Mouse (Mus musculus) myocyte (in vitro differentiated cells): ENCODE measurements around the gene Tmem219.

ENCODE experiments used
- CEBPB ChIP-seq: IDR thresholded peaks from 2 replicates; pipeline ENCODE4 v1.6.1; 2011; ENCODE audit warnings: mild to moderate bottlenecking, moderate library complexity; ENCODE audit not compliant: poor library complexity, insufficient read depth, severe bottlenecking
- E2F4 ChIP-seq: IDR thresholded peaks from one replicate; pipeline ENCODE4 v1.6.1; 2011; ENCODE audit warnings: mild to moderate bottlenecking, control low read depth, moderate library complexity; ENCODE audit not compliant: insufficient read depth
- MAX ChIP-seq: IDR thresholded peaks from one replicate; pipeline ENCODE4 v1.6.1; 2011; ENCODE audit warnings: low read depth, mild to moderate bottlenecking, control low read depth
- MYOD1 ChIP-seq, 3 experiments: IDR thresholded peaks; one replicate each; pipeline ENCODE4 v1.6.1; 2011; ENCODE audit warnings: control low read depth in 2 of 3, low read depth in 2 of 3, mild to moderate bottlenecking in 2 of 3, moderate library complexity in 1 of 3; ENCODE audit not compliant: insufficient read length in 2 of 3, control insufficient read depth in 1 of 3
- MYOG ChIP-seq, 3 experiments: IDR thresholded peaks; one replicate each; pipeline ENCODE4 v1.6.1; 2011; ENCODE audit warnings: control low read depth in 2 of 3, low read depth in 2 of 3, mild to moderate bottlenecking in 2 of 3; ENCODE audit not compliant: insufficient read length in 2 of 3, control insufficient read depth in 1 of 3, insufficient read depth in 1 of 3
- POLR2A ChIP-seq: IDR thresholded peaks from one replicate; pipeline ENCODE4 v1.6.1; 2011; ENCODE audit warnings: low read depth, mild to moderate bottlenecking, control low read depth, moderate library complexity; ENCODE audit not compliant: insufficient read length
- POLR2AphosphoS2 ChIP-seq: IDR thresholded peaks from one replicate; pipeline ENCODE4 v1.6.1; 2011; ENCODE audit warnings: low read depth, control low read depth; ENCODE audit not compliant: insufficient read length
- REST ChIP-seq: IDR thresholded peaks from one replicate; pipeline ENCODE4 v1.6.1; 2011; ENCODE audit warnings: mild to moderate bottlenecking, control low read depth, moderate library complexity; ENCODE audit not compliant: insufficient read depth, insufficient read length
- SRF ChIP-seq: IDR thresholded peaks from one replicate; pipeline ENCODE4 v1.6.1; 2011; ENCODE audit warnings: low read depth; ENCODE audit not compliant: control insufficient read depth, insufficient read length
- TCF12 ChIP-seq: IDR thresholded peaks from one replicate; pipeline ENCODE4 v1.6.1; 2011; ENCODE audit warnings: mild to moderate bottlenecking, control low read depth; ENCODE audit not compliant: poor library complexity, insufficient read depth, severe bottlenecking
- TCF3 ChIP-seq: IDR thresholded peaks from one replicate; pipeline ENCODE4 v1.6.1; 2011; ENCODE audit warnings: low read depth, control low read depth; ENCODE audit not compliant: insufficient read length
- USF1 ChIP-seq: IDR thresholded peaks from one replicate; pipeline ENCODE4 v1.6.1; 2011; ENCODE audit warnings: low read depth, mild to moderate bottlenecking, control low read depth, moderate library complexity

DNA sequence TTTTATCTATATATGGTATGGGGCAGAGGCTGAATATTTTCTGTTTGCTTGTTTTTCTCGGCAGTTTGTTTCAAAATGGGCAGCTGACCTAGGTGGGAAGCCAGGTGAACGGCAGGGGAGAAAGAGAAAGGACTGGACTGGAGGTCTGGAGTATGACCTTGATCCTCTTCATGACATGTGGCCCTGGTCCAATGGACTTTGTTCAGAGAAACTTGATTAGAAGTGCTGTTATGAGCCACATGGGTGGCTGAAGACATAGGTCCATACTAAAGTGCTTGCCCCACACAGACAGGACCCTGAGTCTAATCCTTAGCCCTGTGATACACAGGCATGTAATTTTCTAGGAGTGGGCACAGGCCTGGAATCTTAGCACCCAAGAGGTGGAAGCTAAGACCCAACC lies 1.2 kb downstream of the Tmem219 start:
- no peak for TF ChIP-seq CEBPB
- no peak for TF ChIP-seq POLR2A
- TF ChIP-seq E2F4, result no peak
- TF ChIP-seq MAX, result no peak
- TF ChIP-seq TCF12, result no peak
- TF ChIP-seq TCF3, result no peak
- no peak for TF ChIP-seq REST
- no peak for TF ChIP-seq MYOD1 (IDR thresholded peaks at IDR 0.05; ENCODE audit: control insufficient read depth in 1 of 3, insufficient read length in 2 of 3, low read depth in 2 of 3)
- no peak for TF ChIP-seq POLR2AphosphoS2
- no peak for TF ChIP-seq USF1
- no peak for TF ChIP-seq MYOG (IDR thresholded peaks at IDR 0.05; ENCODE audit: control insufficient read depth in 1 of 3, insufficient read depth in 1 of 3, insufficient read length in 2 of 3, low read depth in 2 of 3)
- TF ChIP-seq SRF, result no peak
